Mouse (Mus musculus) erythroblast, embryonic 14.5 days (primary cell): Measurements from ENCODE around the gene Lyrm7.
"Not testable (repeated sequence)": the region's sequence is repeated elsewhere in the genome, so short reads cannot be mapped to it uniquely, and the experiment has no call there.

Experiments
- GATA1 ChIP-seq: IDR thresholded peaks from 2 replicates; pipeline ENCODE4 v1.6.1; 2012; ENCODE audit warnings: low read length, inconsistent platforms, mixed read lengths
- TAL1 ChIP-seq: IDR thresholded peaks from 3 replicates; pipeline ENCODE4 v1.6.1; 2012; ENCODE audit warnings: low read length, inconsistent platforms, mixed read lengths

DNA sequence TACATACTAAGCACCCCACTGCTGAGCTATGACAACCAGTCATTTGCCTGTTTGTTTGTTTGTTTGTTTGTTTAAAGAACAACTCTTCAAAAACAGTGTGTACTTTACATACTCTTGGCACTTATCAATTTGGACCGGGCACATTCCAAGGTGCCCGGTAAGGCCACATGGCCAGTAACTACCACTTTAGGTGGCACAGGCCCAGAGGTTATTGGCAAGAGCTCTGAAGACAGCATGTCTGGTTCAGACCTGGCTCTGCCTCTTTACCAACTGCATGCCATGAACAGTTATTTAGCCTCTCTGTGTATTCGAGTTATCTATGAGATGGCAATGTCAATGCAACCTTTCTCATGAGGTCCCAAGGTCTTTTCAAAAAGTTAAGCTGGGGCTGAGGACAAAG is 35.9 kb upstream of the Lyrm7 start:
- TF ChIP-seq GATA1, TAL1: not testable (repeated sequence)
